Mouse (Mus musculus) liver, embryonic 11.5 days (tissue): ENCODE results near the gene Utp18. TPM values are rescaled to one million over a fixed set of nuclear protein-coding genes. Genes with fewer than 3 reads are reported as not detected.
A peak's percentile ranks its signal among the peaks of the same experiment; 100 is the strongest.

Experiments
- ATAC-seq: fragments of 200-750 bp; cut with Nextera tagmentation; replicated peaks from 2 replicates; pipeline ENCODE4 v1.8.0; 2017; ENCODE audit warnings: moderate number of reproducible peaks, mild to moderate bottlenecking, moderate TSS enrichment, moderate library complexity; ENCODE audit not compliant: low FRiP score
- DNase-seq: peaks from one replicate; pipeline ENCODE4 v3.0.0-alpha.2; 2017; ENCODE audit warnings: low spot score
- H3K27ac ChIP-seq: fragments of 300-500 bp; sonication (generic); 2 replicates; pipeline ENCODE4 v1.5.1; 2014; ENCODE audit warnings: mild to moderate bottlenecking, low read depth, low read length, control low read depth
- H3K27me3 ChIP-seq: fragments of 300-500 bp; sonication (generic); replicated peaks from 2 replicates; pipeline ENCODE4 v1.6.1; 2014; ENCODE audit warnings: low read length, mixed read lengths; ENCODE audit not compliant: control insufficient read depth, insufficient read depth
- H3K36me3 ChIP-seq: fragments of 300-500 bp; sonication (generic); 2 replicates; pipeline ENCODE4 v1.6.1; 2014; ENCODE audit warnings: mild to moderate bottlenecking, low read length, moderate library complexity, mixed read lengths; ENCODE audit not compliant: control insufficient read depth, insufficient read depth
- H3K4me1 ChIP-seq: fragments of 300-500 bp; sonication (generic); replicated peaks from 2 replicates; pipeline ENCODE4 v1.6.1; 2014; ENCODE audit warnings: low read length, mixed read lengths; ENCODE audit not compliant: control insufficient read depth, insufficient read depth
- H3K4me2 ChIP-seq: fragments of 300-500 bp; sonication (generic); 2 replicates; pipeline ENCODE4 v1.6.1; 2014; ENCODE audit warnings: mild to moderate bottlenecking, control low read depth, moderate library complexity
- H3K4me3 ChIP-seq: fragments of 300-500 bp; sonication (generic); 2 replicates; pipeline ENCODE4 v1.5.1; 2014; ENCODE audit warnings: low read depth, low read length, control low read depth
- H3K9ac ChIP-seq: fragments of 300-500 bp; sonication (generic); 2 replicates; pipeline ENCODE4 v1.6.1; 2014; ENCODE audit warnings: low read depth, low read length, control low read depth
- H3K9me3 ChIP-seq: fragments of 300-500 bp; sonication (generic); 2 replicates; pipeline ENCODE4 v1.6.1; 2016; ENCODE audit warnings: low read length, inconsistent platforms, mixed read lengths; ENCODE audit not compliant: control insufficient read depth
- WGBS: fragments of 180-500 bp; shearing (Covaris S2); extraction: QIAGEN DNeasy Blood & Tissue Kit; methylation state at CpG from one replicate; pipeline ENCODE4 v1.1.7; 2014; 5-methylcytosine and 5-hydroxymethylcytosine counted together
- polyA plus RNA-seq: library from polyadenylated mRNA; unstranded; fragments of >200 nt; fragmentation: Nextera tagmentation; extraction: Ambion mirVana; gene quantifications from 2 replicates; pipeline ENCODE4 v1.2.1, GENCODE M21; 2014

Utp18 gene
- polyA plus RNA-seq, 1 experiment from 2014 or later = 42.7 TPM

- WGBS = 74% methylated on average over 4 of the region's 4 CpGs
- no peaks in the 10 kb centered on the region for H3K36me3 ChIP-seq
- H3K4me2 ChIP-seq = no peak overlapping the region
- no peak overlapping the region for H3K27ac ChIP-seq
- H3K4me3 ChIP-seq = no peak overlapping the region
- no peak overlapping the region for H3K9ac ChIP-seq
- no peak for ATAC-seq
- no peaks in the 10 kb centered on the region for H3K4me1 ChIP-seq
- no peaks in the 10 kb centered on the region for H3K9me3 ChIP-seq
- DNase-seq = no peak
- no peaks in the 10 kb centered on the region for H3K27me3 ChIP-seq
Measured at GRCm38 (mm10) chr11:93812955-93813354, 72.6 kb downstream of the Utp18 start.

- Histone ChIP-seq H3K27me3 (no peaks in the 10 kb centered on the region), H3K4me3 (no peak overlapping the region), H3K9ac (no peak overlapping the region), H3K27ac (no peak overlapping the region), H3K9me3 (no peaks in the 10 kb centered on the region), H3K4me2 (no peak overlapping the region), H3K4me1 (no peaks in the 10 kb centered on the region), H3K36me3 (no peaks in the 10 kb centered on the region)
- 29% methylated on average over 11 of the region's 11 CpGs for WGBS
- ATAC-seq (0 out of 2 replicates have a peak, but pooled peaks have one; percentile 44), DNase-seq (no peak)
Measured at GRCm38 (mm10) chr11:93812125-93812868, 73.3 kb downstream of the Utp18 start.

Other genes starting within 250 kb of the Utp18 start
- gene Mbtd1, start 86 bp upstream of the Utp18 start, polyA plus RNA-seq = 17.4 and 19.3 TPM in 2 replicates
- gene Nme2, start 70.5 kb upstream of the Utp18 start, polyA plus RNA-seq = 112 and 142 TPM in 2 replicates
- 393 TPM in 2 replicates for gene Gm20390, start 82.5 kb upstream of the Utp18 start, polyA plus RNA-seq
- 315 and 317 TPM in 2 replicates for gene Nme1, start 82.8 kb upstream of the Utp18 start, polyA plus RNA-seq
- gene Spag9, start 110.3 kb upstream of the Utp18 start, polyA plus RNA-seq = 19.5 and 24.6 TPM in 2 replicates